In genomic region chr2:58783526-58783925, GRCm38 (mm10) we compare ENCODE assay signal across 29 mouse cellular contexts.
DNase-seq lines count a peak whose midpoint lies in the region; ATAC-seq and TF ChIP-seq lines count a peak whose summit lies in the region.
"Had no signal": no experiment of that assay in that cellular context is flagged by ENCODE, and none has a peak within 500 bp of the region (broad histone marks: within the 10 kb centered on the region; RNA-seq: fewer than 3 reads in every experiment).

No protein-coding gene starts in this region.

- H3K27ac ChIP-seq in forebrain, embryonic 14.5 days (ENCODE audit: low read depth, low read length): no peak overlapping the region
- H3K27ac ChIP-seq in forebrain, embryonic 12.5 days: no peak overlapping the region
- no peak overlapping the region for H3K27ac ChIP-seq in midbrain, postnatal 0 days (ENCODE audit: low read depth, low read length)
- no peak overlapping the region for H3K27ac ChIP-seq in midbrain, embryonic 15.5 days
- H3K27ac ChIP-seq: forebrain, embryonic 15.5 days; heart, embryonic 13.5 days; hindbrain, embryonic 14.5 days; left cerebral cortex, adult 2 months; limb, embryonic 12.5 days; liver, embryonic 12.5 days; midbrain, embryonic 12.5 days; neural tube, embryonic 15.5 days; stomach, embryonic 15.5 days had no signal

- DNase-seq in forebrain, embryonic 14.5 days (ENCODE audit: low spot score): peak; percentile 37
- DNase-seq in midbrain, postnatal 0 days (ENCODE audit: low spot score): peak; percentile 32
- DNase-seq in cerebellum, adult 9-10 months: peak; percentile 94
- peak; percentile 70 to 79 for DNase-seq in cerebellum, postnatal 36 days
- no peak for DNase-seq in thymus, postnatal 4 days
- DNase-seq: adrenal gland, adult 8-10 months; gastrocnemius, postnatal 36 days; heart, adult 18-20 months; heart, postnatal 10 days; kidney, adult 11 months; kidney, postnatal 14 days; liver, postnatal 0 days; lung, postnatal 14 days; retina, postnatal 1 day; right cerebral cortex, postnatal 14 days; thymus, postnatal 14 days had no signal

- H3K4me1 ChIP-seq in forebrain, embryonic 14.5 days (ENCODE audit: control insufficient read depth, insufficient read depth, low read length): peaks cover 6% of the 10 kb centered on the region; the same call in 1 of the 2 replicates
- peaks cover 10% of the 10 kb centered on the region; the same call in 1 of the 2 replicates for H3K4me1 ChIP-seq in forebrain, embryonic 12.5 days
- no peaks in the 10 kb centered on the region for H3K4me1 ChIP-seq in midbrain, postnatal 0 days (ENCODE audit: insufficient read depth, low read length)
- 0 out of 2 replicates have a peak, but pooled peaks cover 4% of the 10 kb centered on the region for H3K4me1 ChIP-seq in midbrain, embryonic 15.5 days
- H3K4me1 ChIP-seq: liver, embryonic 12.5 days; neural tube, embryonic 15.5 days; stomach, embryonic 15.5 days had no signal

- H3K4me2 ChIP-seq in forebrain, embryonic 14.5 days (ENCODE audit: low read length): no peak overlapping the region
- no peak overlapping the region for H3K4me2 ChIP-seq in forebrain, embryonic 12.5 days
- no peak overlapping the region for H3K4me2 ChIP-seq in midbrain, postnatal 0 days (ENCODE audit: low read depth, low read length, poor library complexity, severe bottlenecking)
- H3K4me2 ChIP-seq in midbrain, embryonic 15.5 days: no peak overlapping the region
- H3K4me2 ChIP-seq: forebrain, embryonic 15.5 days; heart, embryonic 13.5 days; hindbrain, embryonic 14.5 days; limb, embryonic 12.5 days; liver, embryonic 12.5 days; midbrain, embryonic 12.5 days; neural tube, embryonic 15.5 days; stomach, embryonic 15.5 days had no signal

- no peaks in the 10 kb centered on the region for H3K36me3 ChIP-seq in forebrain, embryonic 14.5 days (ENCODE audit: control insufficient read depth, insufficient read depth, low read length)
- H3K36me3 ChIP-seq in forebrain, embryonic 12.5 days (replicated peaks): no peaks in the 10 kb centered on the region
- no peaks in the 10 kb centered on the region for H3K36me3 ChIP-seq in midbrain, postnatal 0 days (ENCODE audit: insufficient read depth, low read length)
- H3K36me3 ChIP-seq in midbrain, embryonic 15.5 days (replicated peaks): no peaks in the 10 kb centered on the region
- H3K36me3 ChIP-seq: forebrain, embryonic 15.5 days; G1E; heart, embryonic 13.5 days; limb, embryonic 12.5 days; liver, embryonic 12.5 days; midbrain, embryonic 12.5 days; neural tube, embryonic 15.5 days; stomach, embryonic 15.5 days had no signal

- no peaks in the 10 kb centered on the region for H3K27me3 ChIP-seq in forebrain, embryonic 14.5 days (replicated peaks; ENCODE audit: control insufficient read depth, insufficient read depth, low read length)
- H3K27me3 ChIP-seq in forebrain, embryonic 12.5 days: no peaks in the 10 kb centered on the region
- no peaks in the 10 kb centered on the region for H3K27me3 ChIP-seq in midbrain, postnatal 0 days (ENCODE audit: insufficient read depth, low read length)
- no peaks in the 10 kb centered on the region for H3K27me3 ChIP-seq in midbrain, embryonic 15.5 days (replicated peaks)
- H3K27me3 ChIP-seq: forebrain, embryonic 15.5 days; heart, embryonic 13.5 days; limb, embryonic 12.5 days; liver, embryonic 12.5 days; midbrain, embryonic 12.5 days; neural tube, embryonic 15.5 days; stomach, embryonic 15.5 days had no signal

- no peak overlapping the region for H3K9ac ChIP-seq in forebrain, embryonic 14.5 days (ENCODE audit: low read length)
- no peak overlapping the region for H3K9ac ChIP-seq in forebrain, embryonic 12.5 days
- H3K9ac ChIP-seq in midbrain, postnatal 0 days (replicated peaks; ENCODE audit: low read length, poor library complexity, severe bottlenecking): no peak overlapping the region
- no peak overlapping the region for H3K9ac ChIP-seq in midbrain, embryonic 15.5 days
- H3K9ac ChIP-seq: forebrain, embryonic 15.5 days; heart, embryonic 13.5 days; hindbrain, embryonic 14.5 days; limb, embryonic 12.5 days; liver, embryonic 12.5 days; liver, postnatal 0 days; midbrain, embryonic 12.5 days; neural tube, embryonic 15.5 days; stomach, embryonic 15.5 days had no signal

- no peak for ATAC-seq in forebrain, embryonic 14.5 days
- no peak for ATAC-seq in forebrain, embryonic 12.5 days (ENCODE audit: low FRiP score)
- ATAC-seq in midbrain, postnatal 0 days (ENCODE audit: low FRiP score): no peak
- ATAC-seq in midbrain, embryonic 15.5 days (replicated peaks): no peak
- no peak for ATAC-seq in inflammation-experienced regulatory T-cells, adult 6 months
- ATAC-seq: forebrain, embryonic 15.5 days; liver, embryonic 12.5 days; liver, postnatal 0 days had no signal

- H3K9me3 ChIP-seq in forebrain, embryonic 14.5 days (replicated peaks; ENCODE audit: control insufficient read depth, low read length): no peaks in the 10 kb centered on the region
- H3K9me3 ChIP-seq in forebrain, embryonic 12.5 days: no peaks in the 10 kb centered on the region
- no peaks in the 10 kb centered on the region for H3K9me3 ChIP-seq in midbrain, postnatal 0 days (ENCODE audit: low read length)
- no peaks in the 10 kb centered on the region for H3K9me3 ChIP-seq in midbrain, embryonic 15.5 days
- H3K9me3 ChIP-seq: forebrain, embryonic 15.5 days; heart, embryonic 13.5 days; limb, embryonic 12.5 days; liver, embryonic 12.5 days; midbrain, embryonic 12.5 days; neural tube, embryonic 15.5 days; stomach, embryonic 15.5 days had no signal

- 69% methylated on average over 1 of the region's 1 CpGs for WGBS in forebrain, embryonic 14.5 days
- 56% methylated on average over 1 of the region's 1 CpGs for WGBS in forebrain, embryonic 12.5 days
- WGBS in midbrain, postnatal 0 days: 65% methylated on average over 1 of the region's 1 CpGs
- 61% methylated on average over 1 of the region's 1 CpGs for WGBS in midbrain, embryonic 15.5 days

- no peak overlapping the region for H3K4me3 ChIP-seq in forebrain, embryonic 14.5 days (ENCODE audit: low read depth, low read length)
- H3K4me3 ChIP-seq in forebrain, embryonic 12.5 days (replicated peaks): no peak overlapping the region
- no peak overlapping the region for H3K4me3 ChIP-seq in midbrain, postnatal 0 days (ENCODE audit: low read depth, low read length)
- H3K4me3 ChIP-seq in midbrain, embryonic 15.5 days: no peak overlapping the region
- H3K4me3 ChIP-seq: forebrain, embryonic 15.5 days; heart, embryonic 13.5 days; left cerebral cortex, adult 2 months; limb, embryonic 12.5 days; liver, embryonic 12.5 days; midbrain, embryonic 12.5 days; neural tube, embryonic 15.5 days; stomach, embryonic 15.5 days had no signal

- TF ChIP-seq CTCF in midbrain, postnatal 0 days (IDR thresholded peaks at IDR 0.05): no peak
